Mouse (Mus musculus): ENCODE results near the gene Prkag2.

The Prkag2 gene

DNA sequence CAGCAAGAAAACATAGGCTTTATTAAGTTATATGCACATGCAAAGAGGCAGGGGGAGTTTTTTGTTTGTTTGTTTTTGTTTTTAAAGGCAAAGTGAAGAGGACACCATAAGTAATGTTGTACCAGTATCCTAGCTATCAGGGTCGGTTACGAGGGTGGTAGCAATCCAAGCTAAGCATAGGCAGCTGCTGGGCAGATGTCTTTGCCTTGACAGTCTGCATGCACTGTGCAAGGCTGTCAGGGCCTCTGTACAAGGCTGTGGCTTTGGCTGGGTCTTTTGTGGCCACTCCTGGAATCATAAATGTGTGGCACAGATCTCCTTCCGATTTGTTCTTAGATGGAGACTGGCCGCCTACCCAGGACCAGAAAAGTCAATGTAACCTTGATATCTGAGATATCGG, 141.8 kb downstream of the Prkag2 start:
- DNase-seq: no peak

DNA sequence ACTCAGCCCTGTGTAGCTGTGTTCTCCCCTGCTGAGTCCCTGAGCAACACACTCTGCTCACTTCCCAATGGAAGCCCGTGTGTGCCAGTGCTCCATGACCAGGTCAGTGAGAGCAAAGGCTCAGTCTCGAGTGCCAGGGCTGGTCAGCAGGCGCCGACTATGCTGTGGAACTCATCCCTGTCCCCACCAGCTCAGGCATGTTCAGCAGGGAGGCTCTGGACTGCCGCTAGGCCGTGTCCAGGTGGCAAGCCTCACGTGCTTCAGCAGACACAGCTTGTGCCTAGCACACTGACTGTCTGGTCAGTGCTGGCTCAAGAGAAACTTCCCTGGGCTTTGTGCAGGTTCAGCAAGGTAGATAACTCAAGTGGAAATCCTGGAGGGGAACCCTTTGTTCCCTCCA, 143.6 kb downstream of the Prkag2 start:
- no peak for DNase-seq

DNA sequence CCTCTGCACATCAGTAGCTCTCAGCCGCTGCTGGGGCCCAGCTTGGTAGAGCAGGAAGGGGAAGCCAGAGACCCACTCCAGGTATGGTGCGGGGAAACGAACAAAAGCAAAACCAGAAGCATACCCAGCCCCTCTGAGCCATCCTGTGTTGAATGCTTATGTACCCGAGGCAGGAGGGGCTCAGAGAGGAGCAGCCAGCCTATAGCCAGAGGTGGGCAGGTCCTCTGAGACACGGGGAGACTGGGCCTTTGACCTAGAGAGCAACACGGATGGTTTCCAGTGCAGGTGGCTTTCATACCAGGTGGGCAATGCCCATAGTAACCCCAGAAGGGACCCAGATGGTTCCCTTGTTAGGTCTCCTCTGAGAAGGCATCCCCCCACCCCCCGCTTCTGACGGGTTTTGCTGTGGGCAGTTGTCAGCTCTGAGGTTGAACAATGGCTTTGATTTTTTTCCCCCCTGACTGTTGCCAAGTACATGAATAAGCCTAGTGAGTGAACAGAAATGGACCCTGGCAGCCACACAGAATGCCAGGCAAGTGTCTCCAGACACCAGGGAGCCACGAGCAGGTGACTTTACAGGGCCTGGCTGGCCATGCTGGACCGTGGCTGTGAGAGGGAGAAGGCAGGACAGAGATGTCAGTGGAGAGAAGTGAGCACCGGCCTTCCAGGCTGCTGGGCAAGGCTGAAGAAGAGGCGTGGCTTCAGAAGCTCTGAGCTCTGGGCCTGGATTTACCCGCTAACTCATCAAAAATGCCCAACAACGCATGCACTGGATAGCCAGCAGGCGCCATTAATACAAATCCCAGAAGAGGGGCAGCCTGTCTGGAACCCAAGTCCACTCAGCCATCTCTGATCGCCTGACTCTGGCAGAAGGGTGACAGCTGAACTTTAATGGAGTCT, 147.3 kb downstream of the Prkag2 start:
- DNase-seq: no peak

DNA sequence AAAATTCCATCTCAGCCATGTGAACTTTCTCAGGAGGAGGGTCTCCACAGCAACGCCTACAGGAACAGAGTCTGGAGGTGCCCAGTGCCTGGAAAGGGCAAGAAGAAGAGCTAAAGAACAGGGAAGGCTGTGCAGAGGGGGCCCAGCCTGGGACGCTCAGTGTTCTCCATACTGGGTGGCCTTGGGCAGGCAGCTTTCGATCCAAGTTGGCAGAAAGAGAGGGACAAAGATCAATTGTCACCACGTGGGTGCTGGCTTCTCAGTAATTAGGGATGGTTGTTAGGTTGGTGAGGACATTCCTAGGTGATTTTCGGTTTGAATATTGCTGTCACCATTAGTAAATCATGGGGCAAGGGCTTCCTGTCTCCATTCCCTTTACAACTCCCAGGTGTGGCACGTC, 148.2 kb downstream of the Prkag2 start:
- DNase-seq: no peak

DNA sequence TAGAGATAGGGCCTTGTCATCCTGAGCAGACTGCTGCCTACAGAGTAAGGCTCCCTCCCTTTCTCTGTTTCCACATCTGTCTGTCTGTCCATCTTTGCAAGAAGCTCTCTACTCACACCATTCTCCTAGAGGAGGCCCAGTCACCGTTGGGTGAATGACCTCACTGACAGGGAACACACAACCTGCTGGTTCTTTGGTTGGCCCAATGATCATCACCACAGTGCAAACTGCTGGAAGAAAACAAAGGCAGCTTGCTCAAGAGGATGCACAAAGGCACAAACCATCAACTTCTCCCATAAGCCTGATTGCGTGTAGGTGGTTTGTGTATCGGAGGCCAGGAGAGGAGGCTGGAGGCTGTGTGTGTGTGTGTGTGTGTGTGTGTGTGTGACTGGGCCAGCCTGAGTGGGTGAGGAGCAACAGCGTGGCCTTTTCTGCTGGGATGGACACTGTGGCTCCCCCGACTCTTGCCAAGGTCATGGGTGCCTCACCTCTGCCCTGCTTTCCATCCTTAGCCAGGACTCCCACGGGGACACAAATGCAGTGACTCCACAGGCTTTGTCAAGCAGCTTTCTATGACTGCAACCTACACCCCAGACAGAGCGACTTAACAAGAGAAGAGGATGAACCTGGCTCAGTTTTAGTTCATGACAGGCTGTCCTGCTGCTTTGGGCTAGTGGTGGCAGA, 149.4 kb downstream of the Prkag2 start:
- no peak for DNase-seq

DNA sequence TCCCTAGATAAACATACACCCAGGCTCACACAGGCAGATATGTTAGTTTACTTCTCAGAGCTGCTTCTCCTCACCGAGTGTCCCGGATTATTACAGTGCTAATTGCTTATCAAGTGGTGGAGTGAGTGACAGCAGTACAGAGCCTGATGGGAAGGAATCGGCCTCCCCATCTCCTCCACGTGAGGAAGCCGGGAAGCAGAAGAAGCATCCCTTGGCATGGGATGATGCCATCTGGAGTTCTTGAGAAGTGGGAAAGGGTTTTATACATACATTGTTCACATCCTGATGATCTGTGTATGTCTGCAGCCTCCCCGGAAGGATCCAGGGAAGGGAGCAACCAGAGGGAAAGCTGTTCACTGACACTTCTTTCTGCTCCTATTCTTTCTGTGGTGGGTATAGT, 150.4 kb downstream of the Prkag2 start:
- peak; percentile 13 for DNase-seq

DNA sequence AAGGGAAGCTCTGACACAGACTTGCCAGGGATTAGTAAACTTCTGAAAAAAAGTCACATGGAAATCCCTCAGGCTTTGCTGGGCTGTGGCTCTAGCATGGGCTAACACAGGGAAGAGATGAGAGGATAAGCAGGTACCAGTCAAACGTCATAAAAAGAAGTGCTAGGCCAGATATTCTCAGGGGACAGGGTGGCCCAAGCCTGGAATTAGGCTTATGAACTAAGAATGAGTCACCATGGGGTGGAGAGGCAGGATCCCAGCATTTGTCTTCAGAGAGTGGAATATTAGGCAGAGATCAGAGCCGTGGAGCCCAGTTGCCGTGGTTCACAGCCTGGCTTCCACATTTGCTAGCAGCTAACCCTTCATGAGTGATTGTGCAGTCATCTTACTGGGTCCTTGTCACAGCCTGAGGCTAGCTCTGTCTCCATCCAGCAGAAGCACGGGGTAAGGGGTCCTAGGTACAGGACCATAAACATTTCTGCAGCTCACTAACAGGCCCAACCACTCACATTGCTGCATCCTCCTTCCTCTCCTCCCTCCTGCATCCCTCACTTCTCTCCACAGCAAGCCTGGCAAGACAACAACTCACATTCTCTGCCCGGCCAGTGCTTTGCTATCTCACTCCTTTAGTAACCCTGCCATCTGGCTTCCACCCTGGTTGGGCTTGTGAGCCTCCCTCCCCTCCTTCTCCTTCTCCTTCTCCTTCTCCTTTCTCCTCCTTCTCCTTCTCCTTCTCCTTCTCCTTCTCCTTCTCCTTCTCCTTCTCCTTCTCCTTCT, 162.2 kb downstream of the Prkag2 start:
- no peak for DNase-seq

DNA sequence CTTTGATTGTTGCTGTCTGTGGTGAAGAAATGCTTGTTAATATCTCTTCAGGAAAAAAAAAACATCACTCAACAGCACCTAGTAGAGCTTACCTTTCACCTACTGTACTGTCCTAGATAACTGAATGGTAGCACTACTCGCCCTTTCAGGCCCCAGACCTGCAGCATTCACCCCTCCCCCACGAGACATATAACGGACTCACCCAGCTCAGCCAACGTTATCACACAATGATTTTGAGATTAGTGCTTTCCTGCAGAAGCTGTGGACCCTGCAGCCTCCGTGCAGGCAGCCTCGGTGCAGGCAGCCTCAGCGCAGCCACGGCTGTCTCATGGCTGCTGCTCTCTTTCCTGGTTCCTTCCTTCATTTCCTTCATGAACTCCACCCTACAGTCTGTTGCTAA, 164.0 kb downstream of the Prkag2 start:
- DNase-seq: no peak

DNA sequence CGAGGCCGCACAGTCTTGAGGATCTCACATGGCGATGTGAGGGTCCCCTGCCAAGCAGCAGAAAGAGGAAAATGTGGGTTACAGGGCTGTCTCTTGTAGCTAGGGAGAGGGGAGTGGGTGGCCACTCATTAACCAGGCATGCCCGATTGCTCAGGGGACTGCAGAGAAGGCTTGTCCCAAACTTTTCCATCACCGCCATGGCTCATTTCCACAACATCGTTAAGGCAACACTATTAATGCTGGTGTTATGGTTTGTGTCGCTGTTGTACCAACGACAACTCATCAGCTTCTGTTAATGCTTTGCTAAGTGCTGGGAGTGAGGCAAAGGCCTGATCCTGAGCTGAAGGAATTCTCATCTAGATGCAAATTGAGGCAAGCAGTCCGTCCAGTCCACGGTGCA, 165.0 kb downstream of the Prkag2 start:
- DNase-seq: no peak

DNA sequence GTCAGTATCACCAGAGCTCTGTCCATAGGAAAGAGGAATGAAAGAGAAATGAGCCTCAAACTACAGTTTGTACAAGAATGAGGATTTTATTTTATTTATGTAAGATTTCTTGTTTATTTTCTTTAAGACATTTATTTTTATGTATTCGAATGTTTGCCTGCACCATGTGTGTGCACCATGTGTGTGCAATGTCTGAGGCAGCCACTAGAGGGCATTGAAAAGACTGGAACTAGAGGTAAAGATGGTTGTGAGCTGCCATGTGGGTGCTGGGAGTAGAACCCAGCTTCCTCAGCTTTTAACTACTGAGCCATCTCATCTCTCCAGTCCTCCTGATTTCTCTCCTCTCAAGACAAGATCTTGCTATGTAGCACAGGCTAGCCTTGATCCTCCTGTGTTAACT, 166.7 kb downstream of the Prkag2 start:
- no peak for DNase-seq

DNA sequence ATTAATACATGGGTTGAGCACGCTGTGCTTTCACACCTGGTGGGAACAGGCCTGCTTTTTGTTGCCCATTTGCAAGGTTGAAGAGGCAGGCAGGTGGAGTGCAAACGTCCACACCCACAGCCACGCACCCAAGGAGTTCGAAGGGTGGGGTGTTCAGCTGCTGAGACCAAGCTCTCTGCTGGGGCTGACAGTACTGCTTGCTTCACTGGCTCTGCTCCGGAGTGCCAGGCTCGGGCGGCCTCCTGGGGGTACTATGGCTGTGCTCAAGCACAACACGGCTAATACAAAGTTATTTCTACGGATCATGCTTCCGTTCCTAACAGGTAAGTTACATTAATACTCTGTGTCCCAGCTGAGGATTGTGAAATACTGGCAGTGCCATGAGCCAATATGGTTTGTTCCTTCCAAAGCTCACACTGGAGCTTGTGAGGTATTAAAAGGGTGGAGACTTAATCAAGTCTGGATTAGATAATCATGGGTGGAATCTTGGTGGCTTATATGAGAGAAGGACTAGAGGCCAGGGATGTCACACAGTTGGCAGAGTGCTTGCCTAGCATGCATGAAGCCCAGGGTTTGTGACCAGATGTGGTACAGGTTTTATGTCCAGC, 168.8 kb downstream of the Prkag2 start:
- DNase-seq: no peak

DNA sequence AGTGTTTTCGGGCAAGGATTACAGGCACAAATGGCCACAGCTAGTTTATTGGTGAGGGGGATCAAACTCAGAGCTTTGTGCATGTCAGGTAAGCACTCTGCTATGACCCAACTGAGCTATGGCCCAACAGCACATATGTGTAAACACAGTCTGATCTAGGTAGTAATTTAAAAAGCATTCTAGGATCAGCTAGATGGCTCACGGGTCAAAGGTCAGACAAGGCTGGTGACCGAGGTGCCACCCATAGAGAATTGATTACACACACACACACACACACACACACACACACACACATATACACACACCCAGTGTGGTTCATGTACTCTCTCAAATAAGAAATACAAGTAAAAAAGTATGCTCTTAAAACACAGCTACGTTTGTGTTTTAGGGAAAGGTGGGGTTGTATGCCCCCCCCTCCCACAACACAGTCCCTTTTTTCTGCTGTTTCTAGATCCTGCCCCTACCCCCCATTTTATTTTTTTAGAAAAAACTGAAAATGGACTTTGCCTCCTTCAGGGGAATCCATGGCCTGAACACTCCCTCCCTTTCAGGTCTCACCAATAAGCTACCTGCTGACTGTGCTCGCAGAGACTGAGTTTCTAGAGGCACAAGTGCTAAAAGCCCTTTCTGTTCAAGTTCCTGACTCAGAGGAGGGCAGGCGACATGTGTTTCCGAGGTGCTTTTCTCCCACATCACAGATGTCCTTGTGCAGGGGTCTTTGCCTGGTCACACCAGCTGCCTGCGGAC, 169.4 kb downstream of the Prkag2 start:
- no peak for DNase-seq

DNA sequence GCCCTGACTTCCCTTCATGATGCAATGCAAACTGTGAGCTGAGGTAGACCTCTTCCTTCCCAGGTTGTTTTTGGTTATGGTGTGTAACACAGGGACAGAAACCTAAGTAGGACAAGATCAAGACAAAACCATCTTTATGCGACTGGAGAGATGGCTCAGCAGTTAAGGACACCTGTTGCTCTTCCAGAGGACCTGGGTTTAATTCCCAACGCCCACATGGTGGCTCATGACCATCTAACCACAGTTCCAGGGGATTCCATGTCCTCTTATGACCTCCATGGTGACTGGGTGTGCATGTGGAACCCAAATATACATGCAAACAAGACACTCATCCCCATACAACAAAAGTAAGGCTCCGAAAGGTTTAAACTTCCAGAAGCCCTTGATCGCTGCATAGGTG, 171.6 kb downstream of the Prkag2 start:
- DNase-seq: no peak

DNA sequence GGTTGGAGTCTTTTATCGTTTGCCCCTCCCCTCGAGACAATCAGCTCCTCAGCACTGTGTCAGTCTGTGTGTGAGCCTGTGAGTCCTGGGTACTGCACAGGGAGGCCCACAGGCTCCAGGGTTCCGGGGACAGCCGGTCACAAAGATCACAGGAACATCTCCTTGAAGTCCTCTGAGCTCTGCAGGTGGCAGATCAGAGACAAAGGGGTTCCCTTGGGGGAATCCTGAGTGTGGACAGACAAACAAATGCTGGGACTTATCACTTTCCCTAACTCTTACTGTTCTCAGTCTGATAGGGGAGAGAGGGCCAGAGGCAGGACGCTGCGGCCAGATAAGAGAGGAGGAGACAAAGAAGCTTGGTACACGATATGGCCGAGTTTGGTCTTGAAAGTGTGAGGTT, 172.7 kb downstream of the Prkag2 start:
- no peak for DNase-seq

DNA sequence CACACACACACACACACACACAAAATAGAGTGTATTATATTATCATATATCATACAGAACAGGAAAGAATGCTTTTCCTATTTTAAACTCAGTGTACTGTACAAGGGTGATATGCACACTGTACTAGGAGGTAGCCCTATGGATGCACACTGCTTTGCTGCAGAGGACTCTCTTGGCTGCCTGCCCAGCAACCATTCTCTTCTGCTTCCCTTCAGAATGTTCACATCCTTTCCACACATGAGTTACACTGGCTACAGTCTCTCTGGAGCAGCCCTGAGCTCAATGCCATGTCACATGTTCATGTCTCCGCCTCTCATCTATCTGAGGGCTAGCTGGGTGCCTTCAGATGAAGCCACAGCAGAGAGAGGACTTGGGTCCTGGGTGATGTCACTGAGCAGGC, 181.3 kb downstream of the Prkag2 start:
- DNase-seq: no peak

DNA sequence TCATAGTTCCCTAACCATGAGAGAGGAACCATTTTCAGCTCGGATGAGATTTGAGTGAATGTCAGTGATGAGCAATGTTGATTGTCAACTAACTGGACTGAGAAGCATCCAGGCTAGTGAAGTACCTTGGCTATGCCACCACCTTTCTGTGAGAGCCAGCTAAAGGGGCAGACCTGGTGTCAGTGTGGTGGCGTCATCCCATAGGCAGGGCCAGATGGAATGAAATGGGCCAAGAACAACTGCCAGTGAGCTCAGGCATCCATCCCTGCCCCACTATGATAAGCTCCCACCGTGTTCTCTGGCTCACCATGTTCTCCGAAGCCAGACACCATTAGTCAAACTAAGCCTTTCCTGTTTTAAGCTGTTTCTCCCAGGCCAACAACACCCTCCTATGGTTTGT, 183.9 kb downstream of the Prkag2 start:
- DNase-seq: no peak

DNA sequence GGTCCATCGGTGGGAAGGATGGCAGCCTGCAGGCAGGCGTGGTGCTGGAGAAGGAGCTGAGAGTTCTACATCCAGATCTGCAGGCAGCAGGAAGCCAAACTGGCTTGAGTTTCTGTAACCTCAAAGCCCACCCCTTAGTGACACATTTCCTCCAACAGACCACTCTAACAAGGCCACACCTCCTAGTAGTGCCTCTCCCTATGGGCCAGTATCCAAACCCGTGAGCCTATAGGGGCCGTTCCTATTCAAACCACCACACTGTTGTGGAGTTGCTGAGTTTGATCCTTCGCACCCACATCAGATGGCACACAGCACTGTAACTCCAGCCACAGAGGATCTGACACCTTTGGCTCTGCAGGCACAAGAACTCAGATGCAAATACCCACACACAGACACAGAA, 185.3 kb downstream of the Prkag2 start:
- DNase-seq: no peak

DNA sequence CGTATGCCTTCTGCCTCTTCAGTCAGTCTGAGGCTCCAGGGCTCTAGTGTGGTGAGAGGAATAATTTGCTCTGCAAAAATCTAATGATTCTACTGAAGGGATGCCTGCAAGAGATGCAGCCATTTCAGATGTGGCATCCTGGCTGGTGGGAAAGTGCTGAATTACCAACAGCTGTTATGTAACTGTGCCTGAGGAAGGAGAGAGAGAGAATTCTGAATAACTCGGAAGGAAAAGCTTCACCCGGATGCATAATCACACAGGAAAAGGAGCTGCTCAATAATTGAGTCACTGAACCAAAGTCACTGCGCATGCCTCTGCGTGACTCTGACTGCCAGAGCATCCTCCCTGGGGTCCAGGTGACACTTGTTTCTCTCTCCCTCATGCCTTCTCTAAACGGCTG, 186.8 kb downstream of the Prkag2 start:
- no peak for DNase-seq

DNA sequence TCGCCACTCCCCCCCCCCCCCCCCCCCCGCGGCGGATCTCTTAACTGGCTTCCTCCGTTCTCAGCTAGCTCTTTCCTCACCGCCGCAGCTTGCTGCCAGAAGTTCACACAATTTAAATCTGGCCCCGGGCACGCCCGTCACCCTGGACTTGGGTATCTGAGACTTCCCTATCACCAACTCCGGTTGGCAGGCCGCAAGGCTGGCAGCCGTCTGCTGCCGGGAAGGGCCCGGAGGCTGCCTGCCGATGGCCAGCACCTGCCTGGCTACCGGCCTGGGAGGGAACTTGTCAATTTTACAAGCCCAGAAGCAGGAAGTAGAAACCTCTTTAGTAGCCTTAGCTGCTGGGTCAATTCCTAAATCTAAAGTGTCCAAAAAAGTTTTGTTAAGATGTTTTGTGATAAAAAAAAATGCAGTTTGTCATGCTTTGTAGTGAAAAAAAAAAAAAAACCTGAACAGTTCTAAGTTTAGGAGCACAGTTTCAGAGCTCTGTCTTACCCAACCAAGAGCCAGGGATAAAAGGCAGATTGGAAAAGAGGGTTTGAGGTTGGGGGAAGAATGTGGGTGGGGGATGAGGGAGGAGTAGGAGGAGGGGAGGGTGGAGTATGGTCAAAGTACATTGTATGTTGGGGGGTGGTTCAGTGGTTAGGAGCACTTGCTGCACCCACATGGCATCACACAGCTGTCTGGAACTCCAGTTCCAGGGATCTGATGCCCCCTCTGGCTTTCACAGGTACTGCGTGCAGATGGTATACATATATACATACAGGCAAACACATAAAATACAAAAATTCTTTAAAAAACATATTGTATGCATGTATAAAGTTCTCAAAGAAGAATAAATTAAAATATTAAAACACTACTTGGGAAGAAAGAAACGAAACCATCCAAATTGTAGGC, 191.4 kb downstream of the Prkag2 start:
- no peak for DNase-seq

DNA sequence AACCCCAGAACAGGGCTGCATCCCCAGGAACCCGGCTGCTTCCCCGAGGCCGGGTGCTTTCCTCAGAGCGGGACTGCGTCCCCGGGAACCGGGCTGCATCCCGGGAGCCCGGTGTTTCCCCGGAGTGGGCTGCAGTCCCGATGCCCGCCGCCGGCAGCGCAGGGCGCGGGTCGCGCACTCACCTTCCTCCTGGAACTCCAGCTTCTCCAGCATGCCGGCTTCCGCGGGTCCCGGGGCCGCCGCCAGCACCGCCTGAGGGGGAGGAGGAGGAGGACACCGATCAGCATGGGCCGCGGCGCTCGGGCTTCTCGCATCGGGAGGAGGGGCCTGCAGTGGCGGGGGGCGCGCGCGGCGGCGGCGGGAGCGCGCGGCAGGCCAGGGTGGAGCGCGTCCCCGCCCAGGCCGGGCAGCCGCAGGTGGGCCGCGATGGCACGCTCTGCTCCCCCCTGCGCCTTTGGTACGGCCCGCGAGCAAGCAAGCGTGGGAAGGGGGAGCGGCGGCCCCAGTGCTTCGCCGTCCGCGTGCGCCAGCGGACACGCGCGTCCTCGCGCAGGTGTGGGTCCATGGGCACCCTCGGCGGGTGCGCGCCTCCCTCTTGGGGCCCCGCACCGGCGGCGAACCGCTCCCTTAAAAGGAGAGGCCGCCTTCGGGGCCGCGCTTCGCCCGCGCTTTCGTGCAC, 192.2 kb downstream of the Prkag2 start:
- DNase-seq: peak; percentile 93

DNA sequence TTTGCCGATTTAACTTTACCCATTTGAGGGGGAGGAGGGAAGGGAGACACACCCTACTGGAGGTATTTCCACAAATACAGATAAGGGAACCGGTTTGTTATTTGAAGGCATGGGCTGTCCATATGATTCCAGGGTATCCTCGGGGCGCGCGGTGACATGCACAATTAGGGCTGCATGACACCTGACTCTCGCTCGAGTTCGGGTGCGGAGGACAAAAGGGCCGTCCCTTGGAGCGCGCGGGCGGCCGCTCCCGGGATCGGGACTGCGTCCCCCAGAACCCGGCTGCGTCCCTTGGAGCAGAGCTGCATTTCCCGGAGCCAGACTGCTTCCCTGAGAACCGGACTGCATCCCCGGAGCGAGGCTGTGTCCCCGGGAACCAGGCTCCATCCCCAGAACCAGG, 192.7 kb downstream of the Prkag2 start:
- no peak for DNase-seq

Measured in right cerebral cortex, postnatal 25 days (tissue).